Mouse (Mus musculus) 3T3-L1 (cell line): Measurements from ENCODE around the gene Trim2.

Experiments used
- DNase-seq: peaks from one replicate; pipeline ENCODE4 v3.0.0-alpha.2; 2015; ENCODE audit warnings: low read depth, low spot score

Trim2 gene

GRCm38 (mm10) chr3:84154721-84155141 is 151.9 kb downstream of the Trim2 start:
- peak; percentile 6 for DNase-seq

GRCm38 (mm10) chr3:84149831-84150230 is 156.8 kb downstream of the Trim2 start:
- DNase-seq = no peak

GRCm38 (mm10) chr3:84140947-84141346 is 165.7 kb downstream of the Trim2 start:
- DNase-seq = no peak

- DNase-seq = no peak
Observed at GRCm38 (mm10) chr3:84136509-84136908, 170.2 kb downstream of the Trim2 start.

GRCm38 (mm10) chr3:84135933-84136332 is 170.7 kb downstream of the Trim2 start:
- no peak for DNase-seq

GRCm38 (mm10) chr3:84135387-84135786 is 171.3 kb downstream of the Trim2 start:
- no peak for DNase-seq

- DNase-seq = no peak
Observed at GRCm38 (mm10) chr3:84131369-84131768, 175.3 kb downstream of the Trim2 start.

- no peak for DNase-seq
Observed at GRCm38 (mm10) chr3:84130776-84131175, 175.9 kb downstream of the Trim2 start.

- peak; percentile 76 for DNase-seq
Observed at GRCm38 (mm10) chr3:84128871-84129870, 177.5 kb downstream of the Trim2 start.

- no peak for DNase-seq
Observed at GRCm38 (mm10) chr3:84127431-84127830, 179.2 kb downstream of the Trim2 start.

- DNase-seq = no peak
Observed at GRCm38 (mm10) chr3:84126721-84127120, 180.0 kb downstream of the Trim2 start.

GRCm38 (mm10) chr3:84125704-84126289 is 180.9 kb downstream of the Trim2 start:
- no peak for DNase-seq

- DNase-seq = peak; percentile 64
Observed at GRCm38 (mm10) chr3:84123461-84123860, 183.2 kb downstream of the Trim2 start.

- DNase-seq = no peak
Observed at GRCm38 (mm10) chr3:84118718-84119117, 188.0 kb downstream of the Trim2 start.

- no peak for DNase-seq
Observed at GRCm38 (mm10) chr3:84118178-84118577, 188.5 kb downstream of the Trim2 start.
